Mouse (Mus musculus): ENCODE data around the gene St5. TPM values are rescaled to one million over a fixed set of nuclear protein-coding genes. Genes with fewer than 3 reads are reported as not detected.

Gene St5
- polyA plus RNA-seq, 2 experiments, result 45.0 to 56.3 TPM

GRCm38 (mm10) chr7:109592184-109592583 is 111.2 kb downstream of the St5 start:
- DNase-seq (ENCODE audit: low spot score), result no peak

GRCm38 (mm10) chr7:109590576-109590975 is 112.8 kb downstream of the St5 start:
- Histone ChIP-seq H3K36me3 (ENCODE audit: control insufficient read depth, insufficient read depth, low read length) (no peaks in the 10 kb centered on the region), H3K4me1 (ENCODE audit: control insufficient read depth, insufficient read depth, low read length) (peaks cover 3% of the 10 kb centered on the region; the same call in 1 of the 2 replicates), H3K4me3 (replicated peaks; ENCODE audit: low read length) (no peak overlapping the region), H3K27me3 (ENCODE audit: control insufficient read depth, insufficient read depth, low read length) (no peaks in the 10 kb centered on the region), H3K4me2 (replicated peaks; ENCODE audit: low read depth, low read length, severe bottlenecking) (no peak overlapping the region), H3K9me3 (ENCODE audit: control insufficient read depth, low read length) (no peaks in the 10 kb centered on the region), H3K27ac (replicated peaks; ENCODE audit: low read depth, low read length) (no peak overlapping the region), H3K9ac (ENCODE audit: low read depth, low read length, severe bottlenecking) (no peak overlapping the region)
- no peak for DNase-seq (ENCODE audit: low spot score)
- TF ChIP-seq POLR2A (IDR thresholded peaks at IDR 0.05; ENCODE audit: borderline replicate concordance, extremely low read depth, insufficient read depth, insufficient read length), result no peak
- ATAC-seq (ENCODE audit: low FRiP score, low read depth), result no peak
- 87% methylated on average over 2 of the region's 2 CpGs for WGBS

More at GRCm38 (mm10) chr7:109592184-109592583, 111.2 kb downstream of the St5 start:
- Histone ChIP-seq H3K27me3 (ENCODE audit: control insufficient read depth, insufficient read depth, low read length) (no peaks in the 10 kb centered on the region), H3K9ac (ENCODE audit: low read depth, low read length, severe bottlenecking) (no peak overlapping the region), H3K36me3 (ENCODE audit: control insufficient read depth, insufficient read depth, low read length) (no peaks in the 10 kb centered on the region), H3K4me1 (ENCODE audit: control insufficient read depth, insufficient read depth, low read length) (peaks cover 3% of the 10 kb centered on the region; the same call in 1 of the 2 replicates), H3K4me3 (replicated peaks; ENCODE audit: low read length) (no peak overlapping the region), H3K9me3 (ENCODE audit: control insufficient read depth, low read length) (no peaks in the 10 kb centered on the region), H3K27ac (replicated peaks; ENCODE audit: low read depth, low read length) (no peak overlapping the region), H3K4me2 (replicated peaks; ENCODE audit: low read depth, low read length, severe bottlenecking) (no peak overlapping the region)
- ATAC-seq (ENCODE audit: low FRiP score, low read depth), result no peak
- TF ChIP-seq POLR2A (IDR thresholded peaks at IDR 0.05; ENCODE audit: borderline replicate concordance, extremely low read depth, insufficient read depth, insufficient read length), result no peak
- 54% methylated on average over 4 of the region's 4 CpGs for WGBS

- Histone ChIP-seq H3K9me3 (ENCODE audit: control insufficient read depth, low read length) (no peaks in the 10 kb centered on the region), H3K9ac (ENCODE audit: low read depth, low read length, severe bottlenecking) (no peak overlapping the region), H3K27me3 (ENCODE audit: control insufficient read depth, insufficient read depth, low read length) (no peaks in the 10 kb centered on the region), H3K27ac (replicated peaks; ENCODE audit: low read depth, low read length) (no peak overlapping the region; the same call in 1 of the 2 replicates), H3K4me3 (replicated peaks; ENCODE audit: low read length) (no peak overlapping the region), H3K36me3 (ENCODE audit: control insufficient read depth, insufficient read depth, low read length) (no peaks in the 10 kb centered on the region), H3K4me2 (replicated peaks; ENCODE audit: low read depth, low read length, severe bottlenecking) (no peak overlapping the region), H3K4me1 (ENCODE audit: control insufficient read depth, insufficient read depth, low read length) (peaks cover 3% of the 10 kb centered on the region; the same call in 1 of the 2 replicates)
- WGBS, result 78% methylated on average over 6 of the region's 6 CpGs
- no peak for DNase-seq (ENCODE audit: low spot score)
- ATAC-seq (ENCODE audit: low FRiP score, low read depth), result no peak
- no peak for TF ChIP-seq POLR2A (IDR thresholded peaks at IDR 0.05; ENCODE audit: borderline replicate concordance, extremely low read depth, insufficient read depth, insufficient read length)
Measured at GRCm38 (mm10) chr7:109588990-109589389, 114.4 kb downstream of the St5 start.

- H3K4me1 ChIP-seq (ENCODE audit: control insufficient read depth, insufficient read depth, low read length), result peaks cover 3% of the 10 kb centered on the region; the same call in 1 of the 2 replicates
- H3K9ac ChIP-seq (ENCODE audit: low read depth, low read length, severe bottlenecking), result no peak overlapping the region
- H3K36me3 ChIP-seq (ENCODE audit: control insufficient read depth, insufficient read depth, low read length), result no peaks in the 10 kb centered on the region
- H3K27me3 ChIP-seq (ENCODE audit: control insufficient read depth, insufficient read depth, low read length), result no peaks in the 10 kb centered on the region
- WGBS, result 65% methylated on average over 8 of the region's 8 CpGs
- H3K9me3 ChIP-seq (ENCODE audit: control insufficient read depth, low read length), result no peaks in the 10 kb centered on the region
- no peak overlapping the region for H3K27ac ChIP-seq (replicated peaks; ENCODE audit: low read depth, low read length)
- no peak for TF ChIP-seq POLR2A (IDR thresholded peaks at IDR 0.05; ENCODE audit: borderline replicate concordance, extremely low read depth, insufficient read depth, insufficient read length)
- H3K4me3 ChIP-seq (replicated peaks; ENCODE audit: low read length), result no peak overlapping the region
- ATAC-seq (ENCODE audit: low FRiP score, low read depth), result no peak
- no peak for DNase-seq (ENCODE audit: low spot score)
- H3K4me2 ChIP-seq (replicated peaks; ENCODE audit: low read depth, low read length, severe bottlenecking), result no peak overlapping the region
Measured at GRCm38 (mm10) chr7:109588145-109588544, 115.3 kb downstream of the St5 start.

GRCm38 (mm10) chr7:109584467-109584866 is 118.9 kb downstream of the St5 start:
- H3K9ac ChIP-seq (ENCODE audit: low read depth, low read length, severe bottlenecking), result no peak overlapping the region
- no peaks in the 10 kb centered on the region for H3K36me3 ChIP-seq (ENCODE audit: control insufficient read depth, insufficient read depth, low read length)
- no peak for DNase-seq (ENCODE audit: low spot score)
- H3K4me3 ChIP-seq (replicated peaks; ENCODE audit: low read length), result no peak overlapping the region
- no peak overlapping the region for H3K4me2 ChIP-seq (replicated peaks; ENCODE audit: low read depth, low read length, severe bottlenecking)
- H3K4me1 ChIP-seq (ENCODE audit: control insufficient read depth, insufficient read depth, low read length), result peaks cover 6% of the 10 kb centered on the region; the same call in 1 of the 2 replicates
- 24% methylated on average over 1 of the region's 1 CpGs for WGBS
- no peak for TF ChIP-seq POLR2A (IDR thresholded peaks at IDR 0.05; ENCODE audit: borderline replicate concordance, extremely low read depth, insufficient read depth, insufficient read length)
- H3K27me3 ChIP-seq (ENCODE audit: control insufficient read depth, insufficient read depth, low read length), result no peaks in the 10 kb centered on the region
- no peak overlapping the region for H3K27ac ChIP-seq (replicated peaks; ENCODE audit: low read depth, low read length)
- no peaks in the 10 kb centered on the region for H3K9me3 ChIP-seq (ENCODE audit: control insufficient read depth, low read length)
- ATAC-seq (ENCODE audit: low FRiP score, low read depth), result no peak

- Histone ChIP-seq H3K9ac (ENCODE audit: low read depth, low read length, severe bottlenecking) (no peak overlapping the region), H3K36me3 (ENCODE audit: control insufficient read depth, insufficient read depth, low read length) (no peaks in the 10 kb centered on the region), H3K9me3 (ENCODE audit: control insufficient read depth, low read length) (no peaks in the 10 kb centered on the region), H3K27me3 (ENCODE audit: control insufficient read depth, insufficient read depth, low read length) (no peaks in the 10 kb centered on the region), H3K27ac (replicated peaks; ENCODE audit: low read depth, low read length) (no peak overlapping the region), H3K4me1 (ENCODE audit: control insufficient read depth, insufficient read depth, low read length) (peaks cover 13% of the 10 kb centered on the region), H3K4me3 (replicated peaks; ENCODE audit: low read length) (no peak overlapping the region), H3K4me2 (replicated peaks; ENCODE audit: low read depth, low read length, severe bottlenecking) (no peak overlapping the region)
- DNase-seq (ENCODE audit: low spot score) (no peak), ATAC-seq (ENCODE audit: low FRiP score, low read depth) (no peak)
- no peak for TF ChIP-seq POLR2A (IDR thresholded peaks at IDR 0.05; ENCODE audit: borderline replicate concordance, extremely low read depth, insufficient read depth, insufficient read length)
- 86% methylated on average over 4 of the region's 4 CpGs for WGBS
Measured at GRCm38 (mm10) chr7:109580489-109580888, 122.9 kb downstream of the St5 start.

Data from limb, embryonic 14.5 days (tissue).